In genomic region chr7:28148263-28148662, GRCm38 (mm10) we compare ENCODE assay signal across 9 mouse cellular contexts. TPM values are rescaled to one million over a fixed set of nuclear protein-coding genes. Genes with fewer than 3 reads are reported as not detected.
DNase-seq lines count a peak whose midpoint lies in the region; TF ChIP-seq lines count a peak whose summit lies in the region.
"Had no signal": no experiment of that assay in that cellular context is flagged by ENCODE, and none has a peak within 500 bp of the region (broad histone marks: within the 10 kb centered on the region; RNA-seq: fewer than 3 reads in every experiment).

No protein-coding gene starts in this region.

- DNase-seq in adrenal gland, adult 18-20 months (ENCODE audit: low spot score in 2 of 2): peak; percentile 65 to 79
- DNase-seq in embryo, embryonic 11.5 days (ENCODE audit: low read depth, low spot score): peak; percentile 55
- peak; percentile 79 for DNase-seq in heart, postnatal 4 days
- peak; percentile 61 for DNase-seq in layer of hippocampus, adult 11-12 months (ENCODE audit: low spot score)
- peak; percentile 77 for DNase-seq in lung, postnatal 14 days
- peak; percentile 57 for DNase-seq in right cerebral cortex, postnatal 14 days
- DNase-seq in urinary bladder, postnatal 4 days (ENCODE audit: low spot score in 2 of 2): peak; percentile 39 to 75

- no peaks in the 10 kb centered on the region for H3K27me3 ChIP-seq in ES-Bruce4 (ENCODE audit: control insufficient read depth, insufficient read depth, low read length, poor library complexity, severe bottlenecking)

- TF ChIP-seq POLR2A in ES-Bruce4 (IDR thresholded peaks at IDR 0.05; ENCODE audit: insufficient read depth, low read length): no peak

- no peak overlapping the region for H3K27ac ChIP-seq in ES-Bruce4 (ENCODE audit: insufficient read depth, low read length)

- peak; percentile 46; the same call in 1 of the 2 replicates for TF ChIP-seq EP300 in ES-Bruce4 (IDR thresholded peaks at IDR 0.05; ENCODE audit: insufficient read depth, low read depth, low read length)

- TF ChIP-seq CTCF in ES-Bruce4 (IDR thresholded peaks at IDR 0.05; ENCODE audit: low read depth, low read length): peak; percentile 88

- H3K9me3 ChIP-seq in ES-Bruce4 (replicated peaks; ENCODE audit: control insufficient read depth, insufficient read depth, low read length, poor library complexity, severe bottlenecking): no peaks in the 10 kb centered on the region

- H3K4me1 ChIP-seq in ES-Bruce4 (ENCODE audit: control insufficient read depth, insufficient read depth, low read length): no peaks in the 10 kb centered on the region

- H3K36me3 ChIP-seq in ES-Bruce4 (ENCODE audit: control insufficient read depth, insufficient read depth, low read length, poor library complexity, severe bottlenecking): no peaks in the 10 kb centered on the region

- H3K9ac ChIP-seq in ES-Bruce4 (ENCODE audit: low read depth, poor library complexity, severe bottlenecking): no peak overlapping the region

- H3K4me3 ChIP-seq in ES-Bruce4 (ENCODE audit: low read depth, low read length): no peak overlapping the region

RNA-seq across cellular contexts. Expression of gene 9530053A07Rik, which starts 19.0 kb away (rescaled TPM):
- 0.13 TPM in 1 of 2 replicates, not detected in the other for polyA plus RNA-seq in ES-Bruce4 (2011; ENCODE audit: insufficient read depth, insufficient read length, low read depth, missing spikeins)
- total RNA-seq in adrenal gland, adult 18-20 months (2021): not detected
- total RNA-seq in heart, postnatal 4 days (2021): not detected
- total RNA-seq: left cerebral cortex, postnatal 10 days had no signal

RNA-seq across cellular contexts. Expression of gene Fbl, which starts 21.2 kb away (rescaled TPM):
- 441 and 480 TPM in 2 replicates for polyA plus RNA-seq in ES-Bruce4 (2011; ENCODE audit: insufficient read depth, insufficient read length, low read depth, missing spikeins)
- total RNA-seq in adrenal gland, adult 18-20 months (2021): 100 to 1,000 TPM in 1 of 2 experiments, 10 to 100 TPM in 1; 98.0 to 114 TPM
- total RNA-seq in heart, postnatal 4 days (2021): 10 to 100 TPM; 67.2 to 68.2 TPM

RNA-seq across cellular contexts. Expression of gene Dyrk1b, which starts 31.0 kb away (rescaled TPM):
- 9.2 and 9.5 TPM in 2 replicates for polyA plus RNA-seq in ES-Bruce4 (2011; ENCODE audit: insufficient read depth, insufficient read length, low read depth, missing spikeins)
- 10 to 100 TPM; 21.3 to 22.9 TPM for total RNA-seq in adrenal gland, adult 18-20 months (2021)
- total RNA-seq in heart, postnatal 4 days (2021): 10 to 100 TPM; 22.9 to 24.4 TPM
